Mouse (Mus musculus) liver, embryonic 11.5 days (tissue): ENCODE results near the gene Ptpra. TPM values are rescaled to one million over a fixed set of nuclear protein-coding genes. Genes with fewer than 3 reads are reported as not detected.

Source experiments
- ATAC-seq: fragments of 200-750 bp; cut with Nextera tagmentation; replicated peaks from 2 replicates; pipeline ENCODE4 v1.8.0; 2017; ENCODE audit warnings: moderate number of reproducible peaks, mild to moderate bottlenecking, moderate TSS enrichment, moderate library complexity; ENCODE audit not compliant: low FRiP score
- DNase-seq: peaks from one replicate; pipeline ENCODE4 v3.0.0-alpha.2; 2017; ENCODE audit warnings: low spot score
- H3K27ac ChIP-seq: fragments of 300-500 bp; sonication (generic); 2 replicates; pipeline ENCODE4 v1.5.1; 2014; ENCODE audit warnings: mild to moderate bottlenecking, low read depth, low read length, control low read depth
- H3K27me3 ChIP-seq: fragments of 300-500 bp; sonication (generic); replicated peaks from 2 replicates; pipeline ENCODE4 v1.6.1; 2014; ENCODE audit warnings: low read length, mixed read lengths; ENCODE audit not compliant: control insufficient read depth, insufficient read depth
- H3K36me3 ChIP-seq: fragments of 300-500 bp; sonication (generic); 2 replicates; pipeline ENCODE4 v1.6.1; 2014; ENCODE audit warnings: mild to moderate bottlenecking, low read length, moderate library complexity, mixed read lengths; ENCODE audit not compliant: control insufficient read depth, insufficient read depth
- H3K4me1 ChIP-seq: fragments of 300-500 bp; sonication (generic); replicated peaks from 2 replicates; pipeline ENCODE4 v1.6.1; 2014; ENCODE audit warnings: low read length, mixed read lengths; ENCODE audit not compliant: control insufficient read depth, insufficient read depth
- H3K4me2 ChIP-seq: fragments of 300-500 bp; sonication (generic); 2 replicates; pipeline ENCODE4 v1.6.1; 2014; ENCODE audit warnings: mild to moderate bottlenecking, control low read depth, moderate library complexity
- H3K4me3 ChIP-seq: fragments of 300-500 bp; sonication (generic); 2 replicates; pipeline ENCODE4 v1.5.1; 2014; ENCODE audit warnings: low read depth, low read length, control low read depth
- H3K9ac ChIP-seq: fragments of 300-500 bp; sonication (generic); 2 replicates; pipeline ENCODE4 v1.6.1; 2014; ENCODE audit warnings: low read depth, low read length, control low read depth
- H3K9me3 ChIP-seq: fragments of 300-500 bp; sonication (generic); 2 replicates; pipeline ENCODE4 v1.6.1; 2016; ENCODE audit warnings: low read length, inconsistent platforms, mixed read lengths; ENCODE audit not compliant: control insufficient read depth
- WGBS: fragments of 180-500 bp; shearing (Covaris S2); extraction: QIAGEN DNeasy Blood & Tissue Kit; methylation state at CpG from one replicate; pipeline ENCODE4 v1.1.7; 2014; 5-methylcytosine and 5-hydroxymethylcytosine counted together
- polyA plus RNA-seq: library from polyadenylated mRNA; unstranded; fragments of >200 nt; fragmentation: Nextera tagmentation; extraction: Ambion mirVana; gene quantifications from 2 replicates; pipeline ENCODE4 v1.2.1, GENCODE M21; 2014

Ptpra gene
- polyA plus RNA-seq, 1 experiment from 2014 or later, result 66.2 TPM

- no peak overlapping the region for H3K27ac ChIP-seq
- ATAC-seq, result no peak
These were observed 1.6 kb downstream of the Ptpra start for GRCm38 (mm10) chr2:130451727-130452090.

GRCm38 (mm10) chr2:130452266-130452665 lies 2.2 kb downstream of the Ptpra start:
- H3K4me3 ChIP-seq, result no peak overlapping the region
- 49% methylated on average over 2 of the region's 2 CpGs for WGBS
- H3K4me2 ChIP-seq, result peak overlapping the region; percentile 95; the same call in 1 of the 2 replicates
- peaks cover 35% of the 10 kb centered on the region for H3K4me1 ChIP-seq
- H3K36me3 ChIP-seq, result no peaks in the 10 kb centered on the region
- DNase-seq, result no peak
- ATAC-seq, result no peak
- H3K27me3 ChIP-seq, result no peaks in the 10 kb centered on the region
- H3K9me3 ChIP-seq, result no peaks in the 10 kb centered on the region
- H3K27ac ChIP-seq, result no peak overlapping the region
- H3K9ac ChIP-seq, result no peak overlapping the region

More at GRCm38 (mm10) chr2:130451727-130452090, 1.6 kb downstream of the Ptpra start:
- peaks cover 35% of the 10 kb centered on the region for H3K4me1 ChIP-seq
- H3K4me3 ChIP-seq, result peak overlapping the region; percentile 87; the same call in 1 of the 2 replicates
- H3K27me3 ChIP-seq, result no peaks in the 10 kb centered on the region
- H3K36me3 ChIP-seq, result no peaks in the 10 kb centered on the region
- H3K9me3 ChIP-seq, result no peaks in the 10 kb centered on the region
- no peak for DNase-seq
- peak overlapping the region; percentile 95 for H3K4me2 ChIP-seq
- 59% methylated on average over 3 of the region's 3 CpGs for WGBS
- H3K9ac ChIP-seq, result no peak overlapping the region

- no peak for DNase-seq
- Histone ChIP-seq H3K27ac (no peak overlapping the region), H3K36me3 (no peaks in the 10 kb centered on the region), H3K9ac (no peak overlapping the region), H3K27me3 (no peaks in the 10 kb centered on the region), H3K4me2 (no peak overlapping the region), H3K4me3 (no peak overlapping the region), H3K9me3 (no peaks in the 10 kb centered on the region), H3K4me1 (peaks cover 35% of the 10 kb centered on the region)
- no peak for ATAC-seq
- 73% methylated on average over 6 of the region's 6 CpGs for WGBS
These were observed 3.3 kb downstream of the Ptpra start for GRCm38 (mm10) chr2:130453421-130453820.

DNA sequence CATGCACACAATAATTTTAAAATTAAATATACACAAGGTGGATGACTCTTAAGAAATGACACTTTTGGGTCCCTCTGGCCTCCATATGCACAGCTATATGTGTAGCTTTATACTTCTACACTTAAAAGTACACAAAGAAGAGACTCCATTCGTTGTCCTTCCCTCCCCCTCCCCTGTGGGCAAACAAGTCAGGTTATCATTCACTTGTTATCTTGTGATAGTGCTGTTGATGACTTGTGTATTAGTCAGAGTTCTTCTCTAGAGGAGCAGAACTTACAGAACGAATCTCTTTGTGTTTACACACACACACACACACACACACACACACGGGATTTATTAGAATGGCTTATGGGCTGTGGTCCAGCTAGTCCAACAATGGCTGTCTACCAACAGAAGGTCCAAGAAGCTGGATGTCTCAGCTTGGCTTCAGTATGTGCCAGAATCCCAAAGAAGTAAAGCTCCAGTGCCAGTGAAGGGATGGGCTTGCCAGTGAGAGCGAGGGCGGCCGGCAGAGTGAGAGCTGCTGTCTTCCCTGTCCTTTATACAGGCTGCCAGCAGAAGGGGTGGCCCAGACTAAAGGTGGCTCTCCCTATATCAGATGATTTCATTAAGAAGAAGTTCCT lies 4.8 kb downstream of the Ptpra start:
- no peak overlapping the region for H3K27ac ChIP-seq
- H3K4me2 ChIP-seq, result no peak overlapping the region
- ATAC-seq, result no peak
- peaks cover 28% of the 10 kb centered on the region for H3K4me1 ChIP-seq
- no peak for DNase-seq
- no peak overlapping the region for H3K4me3 ChIP-seq
- H3K27me3 ChIP-seq, result no peaks in the 10 kb centered on the region
- 74% methylated on average over 6 of the region's 6 CpGs for WGBS
- no peaks in the 10 kb centered on the region for H3K9me3 ChIP-seq
- no peaks in the 10 kb centered on the region for H3K36me3 ChIP-seq
- no peak overlapping the region for H3K9ac ChIP-seq

- Histone ChIP-seq H3K4me2 (no peak overlapping the region), H3K27ac (no peak overlapping the region), H3K4me1 (peaks cover 9% of the 10 kb centered on the region), H3K36me3 (no peaks in the 10 kb centered on the region), H3K9ac (no peak overlapping the region), H3K4me3 (no peak overlapping the region), H3K27me3 (no peaks in the 10 kb centered on the region), H3K9me3 (no peaks in the 10 kb centered on the region; the same call in 1 of the 2 replicates)
- WGBS, result 86% methylated on average over 3 of the region's 3 CpGs
- no peak for ATAC-seq
- DNase-seq, result no peak
These were observed 7.8 kb downstream of the Ptpra start for GRCm38 (mm10) chr2:130457871-130458270.

GRCm38 (mm10) chr2:130459576-130459975 lies 9.5 kb downstream of the Ptpra start:
- Histone ChIP-seq H3K27me3 (no peaks in the 10 kb centered on the region), H3K4me3 (no peak overlapping the region), H3K4me2 (no peak overlapping the region), H3K36me3 (peaks cover 3% of the 10 kb centered on the region; the same call in 1 of the 2 replicates), H3K9me3 (no peaks in the 10 kb centered on the region; the same call in 1 of the 2 replicates), H3K27ac (no peak overlapping the region), H3K9ac (no peak overlapping the region), H3K4me1 (peaks cover 3% of the 10 kb centered on the region; the same call in 1 of the 2 replicates)
- WGBS, result 82% methylated on average over 3 of the region's 3 CpGs
- ATAC-seq (no peak), DNase-seq (no peak)

DNA sequence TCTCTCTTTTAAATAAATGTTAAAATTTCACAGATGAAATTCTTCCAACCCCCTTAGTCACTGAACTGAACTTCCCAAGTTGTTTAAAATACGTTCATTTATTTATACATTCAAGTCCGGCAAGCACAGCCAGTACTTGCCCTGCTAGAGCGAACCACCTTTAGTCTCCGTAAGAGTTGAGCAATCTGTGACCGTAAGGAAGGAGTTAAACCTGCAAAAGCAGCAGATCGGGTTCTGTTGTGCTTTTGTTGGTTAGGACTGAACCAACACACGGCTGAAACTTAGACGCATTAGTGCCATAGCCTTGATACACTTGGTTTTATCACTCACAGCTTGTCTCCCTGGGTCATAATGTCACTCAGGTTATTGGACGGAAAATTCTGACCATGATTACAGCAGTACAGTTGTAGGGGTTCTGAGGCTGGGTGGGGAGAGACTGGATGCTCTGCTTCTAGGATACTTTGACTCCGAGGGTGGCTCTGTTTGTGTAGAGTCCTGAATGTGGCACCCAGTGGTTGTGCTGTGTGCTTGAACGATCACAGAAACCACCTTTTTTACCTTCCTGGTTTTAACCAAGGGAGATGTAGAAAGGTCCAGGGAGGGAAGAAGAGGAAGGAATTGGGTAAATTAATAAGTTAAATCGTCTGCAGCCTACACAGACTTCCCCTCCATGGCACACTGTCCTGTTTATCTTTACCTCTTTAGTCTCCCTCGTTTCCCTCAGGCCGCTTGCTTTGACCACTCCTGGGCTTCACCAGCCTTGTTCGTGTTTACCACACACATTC lies 11.4 kb downstream of the Ptpra start:
- ATAC-seq, result no peak
- no peaks in the 10 kb centered on the region; the same call in 1 of the 2 replicates for H3K9me3 ChIP-seq
- no peak overlapping the region for H3K4me3 ChIP-seq
- no peak overlapping the region for H3K9ac ChIP-seq
- peaks cover 6% of the 10 kb centered on the region for H3K4me1 ChIP-seq
- no peak overlapping the region for H3K27ac ChIP-seq
- no peaks in the 10 kb centered on the region for H3K27me3 ChIP-seq
- WGBS, result 70% methylated on average over 15 of the region's 15 CpGs
- no peak overlapping the region for H3K4me2 ChIP-seq
- H3K36me3 ChIP-seq, result peaks cover 3% of the 10 kb centered on the region; the same call in 1 of the 2 replicates
- no peak for DNase-seq

GRCm38 (mm10) chr2:130466438-130466837 lies 16.4 kb downstream of the Ptpra start:
- ATAC-seq, result no peak
- 48% methylated on average over 1 of the region's 1 CpGs for WGBS
- H3K27ac ChIP-seq, result no peak overlapping the region
- H3K4me2 ChIP-seq, result peak overlapping the region; percentile 25; the same call in 1 of the 2 replicates
- peaks cover 3% of the 10 kb centered on the region; the same call in 1 of the 2 replicates for H3K36me3 ChIP-seq
- peaks cover 17% of the 10 kb centered on the region for H3K4me1 ChIP-seq
- no peak for DNase-seq
- H3K4me3 ChIP-seq, result no peak overlapping the region
- no peak overlapping the region for H3K9ac ChIP-seq
- no peaks in the 10 kb centered on the region for H3K27me3 ChIP-seq
- no peaks in the 10 kb centered on the region; the same call in 1 of the 2 replicates for H3K9me3 ChIP-seq
